Comparison of ENCODE assay signal across 17 mouse cellular contexts in the genomic region with DNA sequence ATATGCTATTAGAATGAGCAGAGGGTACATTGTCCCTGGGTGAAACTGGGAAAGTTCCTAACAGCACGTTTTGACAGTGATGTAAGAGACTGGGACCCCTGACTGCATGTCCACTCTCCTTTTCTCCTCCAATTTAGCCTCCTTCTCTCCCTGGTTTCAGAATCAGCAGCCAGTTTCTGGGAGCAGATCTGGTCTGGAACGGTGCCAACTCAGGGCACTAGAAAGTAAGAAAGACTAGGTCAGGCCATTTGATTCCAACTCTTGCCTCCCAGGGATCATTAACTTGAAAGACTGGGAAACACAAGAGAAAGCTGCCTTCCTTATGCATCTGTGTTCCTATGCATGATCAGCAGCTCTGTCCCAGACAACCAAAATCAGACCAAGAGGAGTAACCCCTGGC. TPM values are rescaled to one million over a fixed set of nuclear protein-coding genes. Genes with fewer than 3 reads are reported as not detected.
DNase-seq lines count a peak whose midpoint lies in the region; ATAC-seq lines count a peak whose summit lies in the region.
"Had no signal": no experiment of that assay in that cellular context is flagged by ENCODE, and none has a peak within 500 bp of the region (broad histone marks: within the 10 kb centered on the region; RNA-seq: fewer than 3 reads in every experiment).

No protein-coding gene starts in this region.

- no peak overlapping the region for H3K9ac ChIP-seq in forebrain, embryonic 15.5 days (replicated peaks)

- H3K9me3 ChIP-seq in forebrain, embryonic 15.5 days, result no peaks in the 10 kb centered on the region
- H3K9me3 ChIP-seq: G1E had no signal

- DNase-seq in adrenal gland, adult (ENCODE audit: inconsistent age in 2 of 2, low spot score in 1 of 2), result peak; percentile 29 to 60
- no peak for DNase-seq in adrenal gland, adult 18-20 months (ENCODE audit: low spot score in 2 of 2)
- DNase-seq in kidney, adult 11 months, result peak; percentile 5
- no peak for DNase-seq in kidney, adult 9 months
- peak; percentile 1 for DNase-seq in right cerebral cortex, postnatal 25 days
- DNase-seq in right cerebral cortex, adult 2 months (ENCODE audit: low spot score in 2 of 2), result no peak
- DNase-seq in testis, postnatal 10 days (ENCODE audit: low spot score), result peak; percentile 54
- DNase-seq: cerebellum, adult 11 months; liver; right cerebral cortex, adult 18-20 months; thymus, adult 18-20 months had no signal

- H3K4me1 ChIP-seq in forebrain, embryonic 15.5 days, result peaks cover 7% of the 10 kb centered on the region; the same call in 1 of the 2 replicates

- H3K4me2 ChIP-seq in forebrain, embryonic 15.5 days (replicated peaks), result no peak overlapping the region

- peaks cover 18% of the 10 kb centered on the region for H3K27me3 ChIP-seq in forebrain, embryonic 15.5 days

- ATAC-seq in forebrain, embryonic 15.5 days (replicated peaks), result no peak

- 44% methylated on average over 2 of the region's 2 CpGs for WGBS in forebrain, embryonic 15.5 days

- no peak overlapping the region for H3K4me3 ChIP-seq in forebrain, embryonic 15.5 days

- H3K36me3 ChIP-seq in forebrain, embryonic 15.5 days, result no peaks in the 10 kb centered on the region
- H3K36me3 ChIP-seq: G1E had no signal

- H3K27ac ChIP-seq in forebrain, embryonic 15.5 days (replicated peaks), result no peak overlapping the region
- H3K27ac ChIP-seq: macrophage had no signal

RNA-seq across cellular contexts. Expression of gene Prnd, which starts 1.8 kb away (rescaled TPM):
- total RNA-seq in adrenal gland, adult 18-20 months (2021), result under 1 TPM in 1 of 2 experiments, not detected in 1; 0.67 TPM
- polyA plus RNA-seq in forebrain, embryonic 15.5 days (2015; fragmentation: Nextera tagmentation; extraction: Ambion mirVana), result 10.0 and 12.4 TPM in 2 replicates
- total RNA-seq: layer of hippocampus, adult 18-20 months had no signal
- polyA plus RNA-seq: G1E, macrophage had no signal

RNA-seq across cellular contexts. Expression of gene Prn, which starts 42.7 kb away (rescaled TPM):
- total RNA-seq in adrenal gland, adult 18-20 months (2021), result not detected
- 0.22 TPM in 1 of 2 replicates, not detected in the other for polyA plus RNA-seq in forebrain, embryonic 15.5 days (2015; fragmentation: Nextera tagmentation; extraction: Ambion mirVana)
- total RNA-seq: G1E; layer of hippocampus, adult 18-20 months had no signal
- polyA plus RNA-seq: embryonic facial prominence, embryonic 11.5 days; G1E; heart, embryonic 16.5 days; macrophage had no signal

RNA-seq across cellular contexts. Expression of gene Prnp, which starts 42.7 kb away (rescaled TPM):
- total RNA-seq in adrenal gland, adult 18-20 months (2021), result 100 to 1,000 TPM in 1 of 2 experiments, 10 to 100 TPM in 1; 99.2 to 163 TPM
- 168 and 184 TPM in 2 replicates for polyA plus RNA-seq in forebrain, embryonic 15.5 days (2015; fragmentation: Nextera tagmentation; extraction: Ambion mirVana)

Comparison
In these comparisons a context has a peak if more than half of its experiments do, and no peak if none do; other contexts are left out.
1. DNase-seq: peak in adrenal gland, adult (2 of 2), kidney, adult 11 months (single experiment), right cerebral cortex, postnatal 25 days (single experiment) and testis, postnatal 10 days (single experiment); none in adrenal gland, adult 18-20 months (0 of 2), kidney, adult 9 months (single experiment) and right cerebral cortex, adult 2 months (0 of 2).